Mouse (Mus musculus): Measurements from ENCODE around the gene Ccdc13.

GRCm38 (mm10) chr9:121838008-121838407 is 1.3 kb downstream of the Ccdc13 start:
- TF ChIP-seq POLR2A (IDR thresholded peaks at IDR 0.05; ENCODE audit: borderline replicate concordance, extremely low read depth, insufficient read depth, insufficient read length, poor library complexity, severe bottlenecking): no peak
- no peak for TF ChIP-seq CTCF (IDR thresholded peaks at IDR 0.05; ENCODE audit: borderline replicate concordance, extremely low read depth, insufficient read depth, insufficient read length)
